Mouse (Mus musculus): ENCODE measurements at regions not wholly inside any gene's neighbourhood (a gene's known extent, or its start where the extent isn't known, plus 50 kb on each side); places are given as distances from the start of the nearest gene placed in this dataset.

- TF ChIP-seq BHLHE40 (IDR thresholded peaks at IDR 0.05; ENCODE audit: low read depth, low read length) (no peak), CTCF (conservative IDR thresholded peaks at IDR 0.05 in 1 of 2, IDR thresholded peaks at IDR 0.05 in 1 of 2; ENCODE audit: low read depth in 2 of 2, low read length in 2 of 2) (no peak)
Observed at GRCm38 (mm10) chr5:64655286-64655685, 147.9 kb upstream of the Klf3 start.

All from CH12.LX (cell line).